Mouse (Mus musculus) thymus, adult 18-20 months (tissue): Measurements from ENCODE around the gene Prr5.

ENCODE experiments used
- DNase-seq, 2 experiments: peaks; one replicate each; pipeline ENCODE4 v3.0.0; 2022; ENCODE audit warnings: mixed read lengths in 2 of 2

Gene Prr5

GRCm38 (mm10) chr15:84658655-84659054 is 10.8 kb upstream of the Prr5 start:
- DNase-seq, result no peak

DNA sequence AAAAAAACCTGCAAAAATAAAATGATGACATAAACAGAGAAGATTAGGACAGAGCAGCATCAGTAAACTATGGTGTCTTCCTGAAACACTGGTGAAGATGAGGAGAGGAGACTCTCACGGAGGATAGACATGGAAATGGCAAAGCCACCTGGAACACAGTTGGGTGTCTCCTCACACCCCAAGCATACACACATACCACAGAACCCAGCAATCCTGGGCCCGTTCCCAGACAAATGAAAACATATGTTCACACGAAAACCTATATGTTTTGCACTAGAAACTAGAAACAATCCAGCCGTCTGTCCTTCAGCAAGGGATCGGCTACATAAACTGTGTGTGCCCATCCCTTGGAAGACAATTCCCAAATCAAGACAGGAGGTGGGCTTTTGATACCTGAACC is 9.6 kb upstream of the Prr5 start:
- DNase-seq, result no peak

- DNase-seq, result no peak
Measured at GRCm38 (mm10) chr15:84661274-84661673, 8.1 kb upstream of the Prr5 start.

GRCm38 (mm10) chr15:84662952-84663684 is 6.3 kb upstream of the Prr5 start:
- DNase-seq, result peak; percentile 42 to 46

- DNase-seq, result no peak
Measured at GRCm38 (mm10) chr15:84663685-84664060, 5.7 kb upstream of the Prr5 start.

GRCm38 (mm10) chr15:84664542-84665460 is 4.6 kb upstream of the Prr5 start:
- no peak for DNase-seq

DNA sequence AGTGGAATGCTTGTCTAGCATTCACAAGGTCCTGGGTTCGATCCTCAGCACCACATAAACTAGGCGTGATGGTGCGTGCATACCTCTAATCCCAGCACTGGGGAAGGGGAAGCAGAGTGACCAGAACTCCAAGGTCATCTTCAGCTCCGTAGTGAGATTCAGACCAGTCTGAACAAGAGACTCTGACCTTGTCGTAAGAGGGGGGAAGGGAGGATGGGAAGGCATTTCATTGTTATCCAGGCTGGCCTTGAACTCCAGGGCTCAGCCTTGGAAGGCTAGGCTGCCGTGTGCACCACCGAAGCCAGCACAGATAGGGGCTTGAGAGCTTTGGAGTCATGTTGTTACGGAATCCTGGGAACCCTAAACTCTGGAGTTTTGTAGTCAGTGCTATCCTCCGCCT is 3.8 kb upstream of the Prr5 start:
- DNase-seq, result no peak

DNA sequence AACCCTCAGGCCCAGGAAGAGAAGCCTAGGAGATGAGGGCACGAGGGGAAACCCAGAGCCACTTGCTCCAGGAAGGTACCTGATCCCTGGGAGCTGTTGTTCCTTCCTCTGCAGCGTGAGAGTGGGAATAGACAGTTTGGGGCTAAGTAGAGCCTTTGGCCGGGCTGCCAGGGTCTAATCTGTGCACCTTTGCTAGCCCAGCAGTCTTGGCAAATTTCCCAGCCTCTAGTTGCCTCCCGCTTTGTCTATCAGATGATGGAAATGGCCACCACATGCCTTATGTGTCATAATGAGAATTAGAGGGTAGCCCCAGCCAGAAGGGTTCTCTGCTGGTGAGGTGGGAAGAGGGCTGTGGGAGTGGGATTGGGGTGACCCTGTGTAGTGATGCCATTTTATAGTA is 3.4 kb upstream of the Prr5 start:
- DNase-seq, result no peak

GRCm38 (mm10) chr15:84667601-84668000 is 1.8 kb upstream of the Prr5 start:
- no peak for DNase-seq

- no peak for DNase-seq
Measured at GRCm38 (mm10) chr15:84669771-84670656, 594 bp downstream of the Prr5 start.

GRCm38 (mm10) chr15:84670657-84671055 is 1.2 kb downstream of the Prr5 start:
- DNase-seq, result no peak

GRCm38 (mm10) chr15:84671401-84672307 is 2.2 kb downstream of the Prr5 start:
- no peak for DNase-seq

- no peak for DNase-seq
Measured at GRCm38 (mm10) chr15:84672308-84672615, 2.8 kb downstream of the Prr5 start.

- DNase-seq, result no peak
Measured at GRCm38 (mm10) chr15:84672616-84673015, 3.2 kb downstream of the Prr5 start.

DNA sequence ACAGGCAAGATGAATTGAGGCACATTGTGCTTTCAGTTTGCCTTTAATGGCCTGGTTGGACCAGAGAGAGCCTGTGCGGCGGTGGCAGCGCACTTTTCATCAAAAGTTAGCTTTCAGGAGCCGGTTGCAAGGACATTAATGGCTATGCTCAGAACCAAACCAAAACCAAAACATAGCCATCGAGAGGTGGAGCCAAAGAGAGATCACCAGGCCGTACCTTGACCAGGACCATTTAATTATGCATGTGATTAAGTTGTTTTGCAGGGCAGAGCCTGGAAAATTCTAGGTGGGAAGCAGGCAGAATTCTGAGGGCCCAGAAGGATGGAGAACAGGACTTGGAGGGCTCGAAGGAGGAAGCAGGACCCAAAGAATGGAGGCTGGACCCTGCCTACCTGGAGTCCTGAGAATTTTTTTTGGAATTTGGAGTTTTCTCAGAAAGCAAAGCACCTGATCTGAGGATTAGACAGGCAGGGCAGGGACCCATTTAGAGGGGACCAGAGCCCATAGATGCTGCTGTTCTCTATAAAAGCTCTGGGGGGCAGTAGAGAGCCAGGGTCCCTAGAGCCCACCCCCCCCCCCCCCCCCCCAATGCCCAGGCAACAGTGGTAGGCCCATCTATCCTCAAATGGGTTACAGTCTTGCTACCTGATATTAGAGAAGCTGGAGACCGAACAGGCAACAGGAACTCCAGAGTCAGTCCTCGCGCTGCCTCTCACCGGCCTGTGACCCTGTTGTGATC is 5.1 kb downstream of the Prr5 start:
- no peak for DNase-seq

DNA sequence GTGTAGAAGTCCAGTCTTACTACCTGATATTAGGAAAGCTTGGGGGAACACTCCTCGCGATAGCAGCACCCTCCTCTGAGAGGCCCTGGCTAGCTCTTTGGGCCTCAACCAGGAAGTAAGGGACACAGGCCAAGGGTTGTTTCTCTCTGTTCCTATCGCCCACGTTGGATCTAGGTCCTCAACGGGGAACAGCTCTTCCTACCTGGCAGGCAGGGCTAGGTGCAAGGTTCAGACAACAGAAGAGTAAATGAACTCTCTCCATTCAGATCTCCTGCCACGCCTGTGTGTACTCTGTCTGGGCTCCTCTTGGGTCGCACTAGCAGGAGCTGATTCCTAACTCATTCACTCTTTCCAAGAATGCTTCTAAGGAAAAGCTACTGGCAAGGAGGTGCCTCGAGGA is 5.9 kb downstream of the Prr5 start:
- no peak for DNase-seq

GRCm38 (mm10) chr15:84677943-84678342 is 8.5 kb downstream of the Prr5 start:
- no peak for DNase-seq

- no peak for DNase-seq
Measured at GRCm38 (mm10) chr15:84679090-84679489, 9.7 kb downstream of the Prr5 start.

DNA sequence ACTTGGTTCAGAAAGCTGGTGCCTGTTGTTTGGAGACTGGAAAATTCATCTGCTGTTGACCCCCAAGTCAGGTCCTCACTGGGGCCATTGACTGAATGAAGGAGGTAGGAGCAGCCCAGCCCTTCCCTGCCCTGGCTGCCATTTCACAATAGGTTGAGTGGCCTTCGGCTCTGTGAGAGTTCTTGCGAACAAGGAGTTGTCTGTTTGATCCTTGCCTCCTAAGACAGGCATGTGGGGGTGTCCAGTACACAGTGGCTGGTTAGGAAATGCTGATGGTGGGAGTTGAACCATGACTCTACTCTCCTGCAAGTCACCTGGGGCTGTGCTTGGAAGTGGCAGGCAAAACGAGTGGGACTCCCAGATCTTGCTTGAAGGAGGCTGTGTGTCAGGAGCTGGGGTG is 10.4 kb downstream of the Prr5 start:
- no peak for DNase-seq

GRCm38 (mm10) chr15:84680545-84681454 is 11.4 kb downstream of the Prr5 start:
- peak; percentile 39 to 43 for DNase-seq
